Mouse (Mus musculus) layer of hippocampus, adult 9-11 months (tissue): ENCODE measurements around the gene Vmn2r59.
"Not testable (repeated sequence)": the region's sequence is repeated elsewhere in the genome, so short reads cannot be mapped to it uniquely, and the experiment has no call there.

ENCODE experiments used
- DNase-seq: peaks from one replicate; pipeline ENCODE4 v3.0.0; 2022

The Vmn2r59 gene

GRCm38 (mm10) chr7:42058923-42059322 lies at the start of gene Vmn2r59:
Vmn2r59 (minus strand) TSS chr7:42059023.
- DNase-seq = no peak

- DNase-seq = no peak
Observed at GRCm38 (mm10) chr7:42107470-42107869, 48.6 kb upstream of the Vmn2r59 start, which contains the start of gene Vmn2r60. Vmn2r60 (plus strand) TSS chr7:42107770.

GRCm38 (mm10) chr7:42107061-42107460 lies 48.2 kb upstream of the Vmn2r59 start:
- DNase-seq = not testable (repeated sequence)
